Mouse (Mus musculus) left cerebral cortex, adult 9 months (tissue): ENCODE data around the gene Vmn2r97.
"Not testable (repeated sequence)": the region's sequence is repeated elsewhere in the genome, so short reads cannot be mapped to it uniquely, and the experiment has no call there.

ENCODE experiments used
- DNase-seq, 2 experiments: peaks; one replicate each; pipeline ENCODE4 v3.0.0; 2022; ENCODE audit warnings: low spot score in 2 of 2

Vmn2r97 gene

DNA sequence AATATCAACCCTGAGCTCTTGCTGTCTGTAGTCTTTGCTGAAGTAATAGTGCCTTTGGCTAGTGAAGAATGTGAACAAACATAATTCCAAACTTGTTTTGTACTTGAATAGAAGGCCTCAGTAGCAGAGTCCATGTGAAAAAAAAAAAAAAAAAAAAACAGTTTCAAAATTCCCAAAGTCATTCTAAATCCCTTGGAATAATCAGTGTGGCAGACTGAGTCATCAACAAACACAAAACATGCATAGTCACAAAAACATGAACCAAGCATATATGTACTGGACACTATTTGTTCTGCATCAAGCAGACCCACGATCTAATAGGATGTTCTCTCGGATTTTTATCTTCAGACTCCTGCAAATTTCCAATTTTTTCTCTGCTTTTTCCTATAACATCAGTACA, at the start of gene Vmn2r97:
Gene Vmn2r97 (plus strand): TSS at position 301 of the 400 bp plus-strand sequence.
- not testable (repeated sequence) for DNase-seq

DNA sequence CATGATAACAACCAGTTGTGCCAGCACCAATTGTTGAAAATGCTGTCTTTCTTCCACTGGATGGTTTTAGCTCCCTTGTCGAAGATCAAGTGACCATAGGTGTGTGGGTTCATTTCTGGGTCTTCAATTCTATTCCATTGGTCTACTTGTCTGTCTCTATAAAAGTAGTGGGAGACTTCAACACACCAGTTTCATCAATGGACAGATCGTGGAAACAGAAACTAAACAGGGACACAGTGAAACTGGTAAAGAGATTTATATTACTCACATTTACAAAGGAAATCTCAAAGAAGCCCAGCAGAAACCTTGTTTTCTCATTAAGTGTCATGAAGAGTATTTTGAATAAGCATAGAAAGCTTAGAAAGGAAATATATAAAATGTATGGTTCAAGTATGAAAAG, 31.7 kb upstream of the Vmn2r97 start:
- DNase-seq, result not testable (repeated sequence)

DNA sequence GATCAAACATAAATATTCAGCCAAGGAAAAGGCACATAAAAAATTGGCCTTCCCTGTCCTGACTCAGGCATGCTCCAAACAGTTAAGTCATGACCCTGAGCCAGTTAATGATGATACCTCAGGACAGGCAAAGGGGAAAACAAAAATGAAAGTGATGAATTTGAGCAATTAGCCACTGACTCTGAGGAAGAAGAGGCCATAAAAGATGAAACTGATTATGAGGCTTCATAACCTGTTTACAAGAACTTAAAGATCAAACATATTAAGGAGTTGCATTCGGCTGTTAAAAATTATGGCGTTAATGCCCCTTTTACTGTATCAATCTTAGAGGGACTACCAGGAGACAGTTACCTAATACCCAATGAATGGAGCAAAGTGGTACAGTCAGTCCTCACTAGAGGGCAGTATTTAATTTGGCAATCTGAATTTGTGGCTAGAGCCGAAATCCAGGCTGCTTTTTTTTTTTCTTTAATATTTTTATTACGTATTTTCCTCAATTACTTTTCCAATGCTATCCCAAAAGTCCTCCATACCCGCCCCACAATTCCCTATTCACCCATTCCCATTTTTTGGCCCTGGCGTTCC, 24.3 kb upstream of the Vmn2r97 start:
- DNase-seq, result no peak

DNA sequence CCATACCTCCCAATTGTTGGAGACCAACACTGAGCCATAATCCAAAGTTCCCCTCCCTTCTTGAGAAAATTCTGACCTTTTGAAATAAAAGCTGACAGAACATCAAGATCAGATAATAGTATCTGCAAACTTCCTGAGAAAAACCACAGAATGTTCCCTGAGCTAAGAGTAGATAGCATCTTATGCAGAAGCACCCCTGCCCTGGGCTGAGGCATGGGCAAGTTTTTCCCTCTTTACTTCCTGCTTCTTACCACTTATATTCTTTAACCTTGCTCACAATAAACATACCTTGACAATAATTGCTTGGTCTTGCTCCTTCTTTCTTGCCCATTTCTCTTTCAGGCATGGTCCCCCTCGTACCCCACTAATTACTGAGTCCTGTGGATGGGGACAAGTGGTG, 43.7 kb downstream of the Vmn2r97 start:
- not testable (repeated sequence) for DNase-seq

DNA sequence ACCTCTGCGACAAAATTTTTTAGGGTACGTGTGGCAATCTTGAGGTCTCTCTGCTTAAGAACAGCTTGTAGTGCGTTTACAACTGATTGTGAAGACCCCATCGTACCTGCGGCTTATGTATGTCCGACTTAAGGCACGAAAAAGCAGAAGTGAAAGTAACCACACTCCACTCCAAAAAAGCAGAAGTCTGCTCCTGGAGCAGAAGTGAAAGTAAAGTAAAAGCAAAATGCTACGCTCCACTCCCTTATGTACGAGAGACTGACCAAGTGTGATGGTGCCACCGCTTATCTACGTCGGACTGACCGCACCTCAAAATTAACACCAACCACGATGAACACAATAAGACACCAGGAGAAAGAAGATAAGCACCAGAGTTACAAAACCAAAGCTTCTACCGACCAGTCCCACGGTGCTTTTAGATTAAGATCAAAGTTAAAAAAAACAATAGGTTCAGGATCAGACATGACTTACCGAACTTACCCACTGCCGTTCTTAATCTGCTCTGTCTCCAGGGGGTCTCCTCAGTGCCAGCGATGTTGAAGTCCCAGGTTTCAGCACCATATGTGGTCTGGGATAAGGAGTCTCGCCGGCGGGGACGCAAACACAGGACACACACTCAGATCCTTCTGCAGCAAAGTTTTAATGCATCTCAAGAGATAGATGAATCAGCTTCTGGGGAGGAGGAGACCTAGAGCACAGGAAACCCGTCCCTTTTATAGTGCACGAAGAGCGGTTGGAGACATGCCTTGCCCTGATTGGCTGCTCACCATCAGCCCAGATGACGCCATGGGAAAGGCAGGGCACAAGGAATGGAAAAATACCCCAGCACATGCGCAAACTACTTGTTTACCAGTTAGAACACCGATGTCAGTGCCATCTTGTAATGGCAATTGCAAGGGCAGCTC, 54.5 kb downstream of the Vmn2r97 start:
- no peak for DNase-seq
